Mouse (Mus musculus) limb, embryonic 14.5 days (tissue): ENCODE measurements around the gene Fyn. TPM values are rescaled to one million over a fixed set of nuclear protein-coding genes. Genes with fewer than 3 reads are reported as not detected.

Source experiments
- ATAC-seq: fragments of 200-750 bp; cut with Nextera tagmentation; 2 replicates; pipeline ENCODE4 v1.8.0; 2017; ENCODE audit warnings: low read depth, moderate number of reproducible peaks, moderate TSS enrichment; ENCODE audit not compliant: low FRiP score
- DNase-seq: peaks from one replicate; pipeline ENCODE4 v3.0.0-alpha.2; 2015; ENCODE audit warnings: low spot score
- H3K27ac ChIP-seq: fragments of 300-500 bp; sonication (generic); replicated peaks from 2 replicates; pipeline ENCODE4 v1.5.1; 2014; ENCODE audit warnings: low read depth, mild to moderate bottlenecking, low read length, moderate library complexity, mixed read lengths
- H3K27me3 ChIP-seq: fragments of 300-500 bp; sonication (generic); 2 replicates; pipeline ENCODE4 v1.6.1; 2014; ENCODE audit warnings: low read length, mixed read lengths; ENCODE audit not compliant: control insufficient read depth, insufficient read depth
- H3K36me3 ChIP-seq: fragments of 300-500 bp; sonication (generic); 2 replicates; pipeline ENCODE4 v1.6.1; 2014; ENCODE audit warnings: mild to moderate bottlenecking, low read length, moderate library complexity, mixed read lengths; ENCODE audit not compliant: control insufficient read depth, insufficient read depth
- H3K4me1 ChIP-seq: fragments of 300-500 bp; sonication (generic); 2 replicates; pipeline ENCODE4 v1.6.1; 2014; ENCODE audit warnings: antibody characterized with exemption, low read length, mixed read lengths; ENCODE audit not compliant: control insufficient read depth, insufficient read depth
- H3K4me2 ChIP-seq: fragments of 300-500 bp; sonication (generic); replicated peaks from 2 replicates; pipeline ENCODE4 v1.6.1; 2014; ENCODE audit warnings: low read depth, mild to moderate bottlenecking, low read length, moderate library complexity; ENCODE audit not compliant: severe bottlenecking
- H3K4me3 ChIP-seq: fragments of 300-500 bp; sonication (generic); replicated peaks from 2 replicates; pipeline ENCODE4 v1.5.1; 2014; ENCODE audit warnings: low read length
- H3K9ac ChIP-seq: fragments of 300-500 bp; sonication (generic); 2 replicates; pipeline ENCODE4 v1.6.1; 2014; ENCODE audit warnings: mild to moderate bottlenecking, low read depth, low read length, moderate library complexity; ENCODE audit not compliant: severe bottlenecking
- H3K9me3 ChIP-seq: fragments of 300-500 bp; sonication (generic); 2 replicates; pipeline ENCODE4 v1.6.1; 2016; ENCODE audit warnings: low read length; ENCODE audit not compliant: control insufficient read depth
- POLR2A ChIP-seq: fragments of 200-500 bp; IDR thresholded peaks from 2 replicates; pipeline ENCODE4 v1.8.0; 2012; ENCODE audit warnings: inconsistent platforms, mild to moderate bottlenecking, moderate library complexity, borderline replicate concordance; ENCODE audit not compliant: insufficient read depth, insufficient read length; ENCODE audit errors: extremely low read depth
- WGBS: fragments of 180-500 bp; shearing (Covaris S2); extraction: QIAGEN DNeasy Blood & Tissue Kit; methylation state at CpG from one replicate; pipeline ENCODE4 v1.1.7; 2014; 5-methylcytosine and 5-hydroxymethylcytosine counted together
- polyA plus RNA-seq, 2 experiments: library from polyadenylated mRNA; depleted of rRNA in 1 of 2; stranded (reverse) in 1 of 2; unstranded in 1 of 2; fragments of >200 nt; fragmentation: Nextera tagmentation in 1 of 2; extraction: Ambion mirVana in 1 of 2; gene quantifications; 2 replicates each; pipeline versions ENCODE4 v1.2.1 to v1.2.3; 2012 to 2014

Fyn gene
- polyA plus RNA-seq, 2 experiments: 51.5 to 58.4 TPM

GRCm38 (mm10) chr10:39410151-39410649 lies 41.5 kb downstream of the Fyn start:
- Histone ChIP-seq H3K4me1 (0 out of 2 replicates have a peak, but pooled peaks cover 3% of the 10 kb centered on the region), H3K27ac (no peak overlapping the region), H3K9me3 (no peaks in the 10 kb centered on the region), H3K4me2 (no peak overlapping the region), H3K27me3 (no peaks in the 10 kb centered on the region), H3K4me3 (no peak overlapping the region), H3K36me3 (no peaks in the 10 kb centered on the region), H3K9ac (no peak overlapping the region)
- WGBS: 67% methylated on average over 6 of the region's 6 CpGs
- DNase-seq (no peak), ATAC-seq (no peak)
- no peak for TF ChIP-seq POLR2A

- Histone ChIP-seq H3K27ac (no peak overlapping the region), H3K4me1 (0 out of 2 replicates have a peak, but pooled peaks cover 3% of the 10 kb centered on the region), H3K9me3 (no peaks in the 10 kb centered on the region), H3K27me3 (no peaks in the 10 kb centered on the region), H3K4me3 (no peak overlapping the region), H3K36me3 (no peaks in the 10 kb centered on the region), H3K9ac (no peak overlapping the region), H3K4me2 (no peak overlapping the region)
- DNase-seq (no peak), ATAC-seq (no peak)
- 80% methylated on average over 8 of the region's 8 CpGs for WGBS
- TF ChIP-seq POLR2A: no peak
These were observed 43.4 kb downstream of the Fyn start for GRCm38 (mm10) chr10:39411857-39412559.

GRCm38 (mm10) chr10:39412826-39413620 lies 44.4 kb downstream of the Fyn start:
- 72% methylated on average over 18 of the region's 18 CpGs for WGBS
- H3K27me3 ChIP-seq: no peaks in the 10 kb centered on the region
- H3K4me3 ChIP-seq: no peak overlapping the region
- H3K36me3 ChIP-seq: no peaks in the 10 kb centered on the region
- H3K4me2 ChIP-seq: no peak overlapping the region
- ATAC-seq: no peak
- no peaks in the 10 kb centered on the region for H3K9me3 ChIP-seq
- TF ChIP-seq POLR2A: no peak
- H3K9ac ChIP-seq: no peak overlapping the region
- peak; percentile 50 for DNase-seq
- no peak overlapping the region for H3K27ac ChIP-seq
- H3K4me1 ChIP-seq: peaks cover 3% of the 10 kb centered on the region; the same call in 1 of the 2 replicates

GRCm38 (mm10) chr10:39414068-39414467 lies 45.4 kb downstream of the Fyn start:
- Histone ChIP-seq H3K27ac (no peak overlapping the region), H3K4me2 (no peak overlapping the region), H3K4me1 (peaks cover 3% of the 10 kb centered on the region; the same call in 1 of the 2 replicates), H3K27me3 (no peaks in the 10 kb centered on the region), H3K36me3 (no peaks in the 10 kb centered on the region), H3K9ac (no peak overlapping the region), H3K9me3 (no peaks in the 10 kb centered on the region), H3K4me3 (no peak overlapping the region)
- no peak for DNase-seq
- 83% methylated on average over 1 of the region's 1 CpGs for WGBS
- ATAC-seq: no peak
- no peak for TF ChIP-seq POLR2A

GRCm38 (mm10) chr10:39415586-39415985 lies 46.9 kb downstream of the Fyn start:
- H3K4me3 ChIP-seq: no peak overlapping the region
- H3K9ac ChIP-seq: no peak overlapping the region
- H3K27ac ChIP-seq: no peak overlapping the region
- ATAC-seq (no peak), DNase-seq (no peak)
- H3K27me3 ChIP-seq: no peaks in the 10 kb centered on the region
- H3K9me3 ChIP-seq: no peaks in the 10 kb centered on the region
- peaks cover 7% of the 10 kb centered on the region for H3K4me1 ChIP-seq
- no peak for TF ChIP-seq POLR2A
- WGBS: 32% methylated on average over 2 of the region's 2 CpGs
- no peak overlapping the region for H3K4me2 ChIP-seq
- no peaks in the 10 kb centered on the region for H3K36me3 ChIP-seq
